26 mouse cellular contexts compared by ENCODE assay signal in genomic region chr1:51538836-51539235, GRCm38 (mm10).
DNase-seq lines count a peak whose midpoint lies in the region; ATAC-seq and TF ChIP-seq lines count a peak whose summit lies in the region.
"Had no signal": no experiment of that assay in that cellular context is flagged by ENCODE, and none has a peak within 500 bp of the region (broad histone marks: within the 10 kb centered on the region; RNA-seq: fewer than 3 reads in every experiment).

No protein-coding gene starts in this region.

- no peak for DNase-seq in kidney, postnatal 36 days
- peak; percentile 51 for DNase-seq in retina, postnatal 1 day
- no peak for DNase-seq in retina, embryonic 14.5 days (ENCODE audit: low spot score)
- DNase-seq in NIH3T3 (ENCODE audit: low read depth) = peak; percentile 41
- DNase-seq in layer of hippocampus, adult 8-10 months (ENCODE audit: low spot score in 2 of 2) = no peak
- no peak for DNase-seq in cerebellum, adult 2 months
- DNase-seq: adrenal gland, adult 8-10 months; adrenal gland, postnatal 25 days; B cell, adult 2 months; cerebellum, adult 18-20 months; cerebellum, adult 9-11 months; cerebellum, postnatal 25 days; forebrain, postnatal 0 days; gastrocnemius, adult 2 months; gastrocnemius, postnatal 14 days; heart, adult 11 months had no signal

- TF ChIP-seq POLR2A in cerebellum, adult 2 months (IDR thresholded peaks at IDR 0.05; ENCODE audit: borderline replicate concordance, insufficient read depth, low read length) = no peak

- 62% methylated on average over 2 of the region's 2 CpGs for WGBS in kidney, embryonic 15.5 days
- WGBS in cerebellum, adult 2 months = 84% methylated on average over 2 of the region's 2 CpGs

- H3K27ac ChIP-seq in kidney, embryonic 15.5 days = peak overlapping the region; percentile 72
- H3K27ac ChIP-seq in cerebellum, adult 2 months (ENCODE audit: insufficient read depth, low read length) = no peak overlapping the region
- H3K27ac ChIP-seq: embryonic facial prominence, embryonic 12.5 days; embryonic facial prominence, embryonic 15.5 days; gastrocnemius, adult 2 months; hindbrain, embryonic 12.5 days; hindbrain, embryonic 15.5 days had no signal

- H3K9ac ChIP-seq in kidney, embryonic 15.5 days = no peak overlapping the region
- H3K9ac ChIP-seq: embryonic facial prominence, embryonic 12.5 days; embryonic facial prominence, embryonic 15.5 days; forebrain, postnatal 0 days; hindbrain, embryonic 12.5 days; hindbrain, embryonic 15.5 days had no signal

- no peak overlapping the region for H3K4me3 ChIP-seq in kidney, embryonic 15.5 days (replicated peaks)
- H3K4me3 ChIP-seq in cerebellum, adult 2 months (replicated peaks; ENCODE audit: insufficient read depth, low read depth, low read length) = no peak overlapping the region
- H3K4me3 ChIP-seq: embryonic facial prominence, embryonic 12.5 days; embryonic facial prominence, embryonic 15.5 days; gastrocnemius, adult 2 months; hindbrain, embryonic 12.5 days; hindbrain, embryonic 15.5 days had no signal

- 0 out of 2 replicates have a peak, but pooled peaks have one; percentile 9 for ATAC-seq in kidney, embryonic 15.5 days (replicated peaks; ENCODE audit: low FRiP score)
- ATAC-seq: activated CD4-positive, CD25-positive, alpha-beta regulatory T cell, adult 4 months; forebrain, embryonic 14.5 days; forebrain, postnatal 0 days had no signal

- H3K4me1 ChIP-seq in kidney, embryonic 15.5 days = peaks cover 7% of the 10 kb centered on the region; the same call in 1 of the 2 replicates
- H3K4me1 ChIP-seq in cerebellum, adult 2 months (ENCODE audit: control insufficient read depth, insufficient read depth, low read length) = no peaks in the 10 kb centered on the region
- H3K4me1 ChIP-seq: embryonic facial prominence, embryonic 12.5 days; embryonic facial prominence, embryonic 15.5 days; hindbrain, embryonic 12.5 days; hindbrain, embryonic 15.5 days had no signal

- no peak overlapping the region for H3K4me2 ChIP-seq in kidney, embryonic 15.5 days
- H3K4me2 ChIP-seq: embryonic facial prominence, embryonic 12.5 days; embryonic facial prominence, embryonic 15.5 days; heart, embryonic 11.5 days; hindbrain, embryonic 12.5 days; hindbrain, embryonic 15.5 days had no signal

- no peak for TF ChIP-seq CTCF in cerebellum, adult 2 months (IDR thresholded peaks at IDR 0.05; ENCODE audit: borderline replicate concordance, insufficient read depth, low read depth, low read length)

- H3K36me3 ChIP-seq in kidney, embryonic 15.5 days = no peaks in the 10 kb centered on the region
- H3K36me3 ChIP-seq: embryonic facial prominence, embryonic 12.5 days; embryonic facial prominence, embryonic 15.5 days; G1E; hindbrain, embryonic 12.5 days; hindbrain, embryonic 15.5 days had no signal

- H3K27me3 ChIP-seq in kidney, embryonic 15.5 days = no peaks in the 10 kb centered on the region
- H3K27me3 ChIP-seq in cerebellum, adult 2 months (ENCODE audit: control insufficient read depth, insufficient read depth, low read length) = no peaks in the 10 kb centered on the region
- H3K27me3 ChIP-seq: CH12.LX; embryonic facial prominence, embryonic 12.5 days; embryonic facial prominence, embryonic 15.5 days; hindbrain, embryonic 12.5 days; hindbrain, embryonic 15.5 days had no signal

- no peaks in the 10 kb centered on the region for H3K9me3 ChIP-seq in kidney, embryonic 15.5 days (replicated peaks)
- H3K9me3 ChIP-seq: embryonic facial prominence, embryonic 12.5 days; embryonic facial prominence, embryonic 15.5 days; G1E; hindbrain, embryonic 12.5 days; hindbrain, embryonic 15.5 days had no signal

Comparison
In these comparisons a context has a peak if more than half of its experiments do, and no peak if none do; other contexts are left out.
1. DNase-seq: peak in retina, postnatal 1 day (single experiment) and NIH3T3 (single experiment); none in kidney, postnatal 36 days (0 of 2), retina, embryonic 14.5 days (single experiment), layer of hippocampus, adult 8-10 months (0 of 2) and cerebellum, adult 2 months (0 of 2).